Mouse (Mus musculus): ENCODE results near the gene Nob1.

Nob1 gene

GRCm38 (mm10) chr8:107424597-107425229 is at the start of gene Nob1:
Gene Nob1 (minus strand): TSS chr8:107425051.
- peak; percentile 98 for DNase-seq (ENCODE audit: low read depth, low spot score)

- no peak for DNase-seq (ENCODE audit: low read depth, low spot score)
These were observed 48.5 kb upstream of the Nob1 start for GRCm38 (mm10) chr8:107473369-107473768.

- DNase-seq (ENCODE audit: low read depth, low spot score): peak; percentile 40
These were observed 47.7 kb upstream of the Nob1 start for GRCm38 (mm10) chr8:107472403-107473100.

- peak; percentile 49 for DNase-seq (ENCODE audit: low read depth, low spot score)
These were observed 45.5 kb upstream of the Nob1 start for GRCm38 (mm10) chr8:107470302-107470701.

- DNase-seq (ENCODE audit: low read depth, low spot score): no peak
These were observed 44.0 kb upstream of the Nob1 start for GRCm38 (mm10) chr8:107468811-107469302.

- no peak for DNase-seq (ENCODE audit: low read depth, low spot score)
These were observed 41.8 kb upstream of the Nob1 start for GRCm38 (mm10) chr8:107466642-107467041.

- DNase-seq (ENCODE audit: low read depth, low spot score): no peak
These were observed 40.6 kb upstream of the Nob1 start for GRCm38 (mm10) chr8:107465332-107465990.

- DNase-seq (ENCODE audit: low read depth, low spot score): no peak
These were observed 37.6 kb upstream of the Nob1 start for GRCm38 (mm10) chr8:107462423-107462822.

- no peak for DNase-seq (ENCODE audit: low read depth, low spot score)
These were observed 33.4 kb upstream of the Nob1 start for GRCm38 (mm10) chr8:107458281-107458680.

- no peak for DNase-seq (ENCODE audit: low read depth, low spot score)
These were observed 32.9 kb upstream of the Nob1 start for GRCm38 (mm10) chr8:107457725-107458124.

- peak; percentile 77 for DNase-seq (ENCODE audit: low read depth, low spot score)
These were observed 30.4 kb upstream of the Nob1 start for GRCm38 (mm10) chr8:107455268-107455667.

GRCm38 (mm10) chr8:107453386-107453785 is 28.5 kb upstream of the Nob1 start:
- no peak for DNase-seq (ENCODE audit: low read depth, low spot score)

- no peak for DNase-seq (ENCODE audit: low read depth, low spot score)
These were observed 26.7 kb upstream of the Nob1 start for GRCm38 (mm10) chr8:107451414-107452066.

- DNase-seq (ENCODE audit: low read depth, low spot score): no peak
These were observed 24.8 kb upstream of the Nob1 start for GRCm38 (mm10) chr8:107449655-107450054.

GRCm38 (mm10) chr8:107449130-107449529 is 24.3 kb upstream of the Nob1 start:
- DNase-seq (ENCODE audit: low read depth, low spot score): no peak

GRCm38 (mm10) chr8:107448382-107448889 is 23.6 kb upstream of the Nob1 start:
- no peak for DNase-seq (ENCODE audit: low read depth, low spot score)

- DNase-seq (ENCODE audit: low read depth, low spot score): no peak
These were observed 22.9 kb upstream of the Nob1 start for GRCm38 (mm10) chr8:107447713-107448112.

- DNase-seq (ENCODE audit: low read depth, low spot score): peak; percentile 41
These were observed 19.8 kb upstream of the Nob1 start for GRCm38 (mm10) chr8:107444626-107445025.

- no peak for DNase-seq (ENCODE audit: low read depth, low spot score)
These were observed 15.2 kb upstream of the Nob1 start for GRCm38 (mm10) chr8:107439880-107440625.

GRCm38 (mm10) chr8:107437711-107438110 is 12.9 kb upstream of the Nob1 start:
- no peak for DNase-seq (ENCODE audit: low read depth, low spot score)

- DNase-seq (ENCODE audit: low read depth, low spot score): peak; percentile 14
These were observed 12.1 kb upstream of the Nob1 start for GRCm38 (mm10) chr8:107436841-107437421.
